Mouse (Mus musculus) mouse embryonic stem cell (cell line): Measurements from ENCODE around the gene Aurka.

ENCODE experiments used
- in situ Hi-C, 2 experiments: fragments of 300-500 bp; cut with MboI; formaldehyde crosslinking; loops; 1 replicate in 1 of 2; 3 replicates in 1 of 2; pipeline ENCODE4 v1.14.3; 2019 to 2020; ENCODE audit warnings: low sequenced_read_pairs in 2 of 2, low pct_unique_long_range_greater_than_20kb in 1 of 2, mixed read lengths in 1 of 2; ENCODE audit not compliant: unreplicated experiment in 1 of 2

Gene Aurka

GRCm38 (mm10) chr2:172392041-172392521 is 21.7 kb upstream of the Aurka start:
- in situ Hi-C loops, result no loop called here

GRCm38 (mm10) chr2:172390341-172390740 is 20.0 kb upstream of the Aurka start:
- in situ Hi-C loops, result no loop called here

- in situ Hi-C loops, result no loop called here
Measured at GRCm38 (mm10) chr2:172384715-172385114, 14.4 kb upstream of the Aurka start.

GRCm38 (mm10) chr2:172381898-172382297 is 11.6 kb upstream of the Aurka start:
- in situ Hi-C loops, result no loop called here

GRCm38 (mm10) chr2:172381341-172381740 is 11.0 kb upstream of the Aurka start:
- in situ Hi-C loops, result no loop called here

- in situ Hi-C loops, result no loop called here
Measured at GRCm38 (mm10) chr2:172380513-172380912, 10.2 kb upstream of the Aurka start.

- in situ Hi-C loops, result no loop called here
Measured at GRCm38 (mm10) chr2:172378332-172378731, 8.0 kb upstream of the Aurka start.

GRCm38 (mm10) chr2:172376999-172377515 is 6.7 kb upstream of the Aurka start:
- in situ Hi-C loops, result no loop called here

GRCm38 (mm10) chr2:172376551-172376950 is 6.2 kb upstream of the Aurka start:
- in situ Hi-C loops, result no loop called here

GRCm38 (mm10) chr2:172371258-172371657 is 923 bp upstream of the Aurka start:
- in situ Hi-C loops, result no loop called here

- in situ Hi-C loops, result no loop called here
Measured at GRCm38 (mm10) chr2:172363176-172363575, 7.2 kb downstream of the Aurka start.

- in situ Hi-C loops, result no loop called here
Measured at GRCm38 (mm10) chr2:172355833-172356232, 14.5 kb downstream of the Aurka start.

GRCm38 (mm10) chr2:172354761-172355160 is 15.6 kb downstream of the Aurka start:
- in situ Hi-C loops, result no loop called here

- in situ Hi-C loops, result no loop called here
Measured at GRCm38 (mm10) chr2:172353218-172353617, 17.1 kb downstream of the Aurka start.

- in situ Hi-C loops, result no loop called here
Measured at GRCm38 (mm10) chr2:172350773-172351172, 19.6 kb downstream of the Aurka start.

- in situ Hi-C loops, result loop anchor here in 1 of 2 experiments (10.0 kb wide), 1 partner anchor 125 kb away; no protein-coding TSS in a partner anchor
Measured at GRCm38 (mm10) chr2:172349776-172350175, 20.6 kb downstream of the Aurka start.

- in situ Hi-C loops, result loop anchor here in 1 of 2 experiments (10.0 kb wide), 1 partner anchor 124 kb away; no protein-coding TSS in a partner anchor
Measured at GRCm38 (mm10) chr2:172348297-172348950, 21.9 kb downstream of the Aurka start.

GRCm38 (mm10) chr2:172346933-172347611 is 23.3 kb downstream of the Aurka start:
- in situ Hi-C loops, result loop anchor here in 1 of 2 experiments (10.0 kb wide), 1 partner anchor 122 kb away; no protein-coding TSS in a partner anchor
